Mouse (Mus musculus) MEL (cell line): ENCODE data around the gene Filip1l. TPM values are rescaled to one million over a fixed set of nuclear protein-coding genes. Genes with fewer than 3 reads are reported as not detected.

ENCODE experiments used
- DNase-seq: peaks from one replicate; pipeline ENCODE4 v3.0.0; 2011; ENCODE audit warnings: low read depth, low spot score
- H3K27ac ChIP-seq: 2 replicates; pipeline ENCODE4 v1.5.1; 2012; ENCODE audit warnings: low read depth, mild to moderate bottlenecking, control low read depth, low read length, moderate library complexity; ENCODE audit not compliant: control insufficient read depth
- H3K27me3 ChIP-seq, 2 experiments: fragments of 150-350 bp in 1 of 2; sonication (generic) in 1 of 2; 2 replicates each; pipeline ENCODE4 v1.6.1; 2012; ENCODE audit warnings: low read length in 2 of 2, mild to moderate bottlenecking in 2 of 2, improper control_type of control experiment in 1 of 2, moderate library complexity in 1 of 2; ENCODE audit not compliant: insufficient read depth in 2 of 2, control insufficient read depth in 1 of 2
- H3K36me3 ChIP-seq, 2 experiments: 2 replicates each; pipeline ENCODE4 v1.6.1; 2012 to 2014; ENCODE audit warnings: low read length in 2 of 2, improper control_type of control experiment in 1 of 2, inconsistent platforms in 1 of 2, mild to moderate bottlenecking in 1 of 2; ENCODE audit not compliant: insufficient read depth in 2 of 2, control insufficient read depth in 1 of 2
- H3K4me1 ChIP-seq, 2 experiments: fragments of 150-350 bp in 1 of 2; sonication (generic) in 1 of 2; 2 replicates each; pipeline ENCODE4 v1.6.1; 2012; ENCODE audit warnings: low read length in 2 of 2, improper control_type of control experiment in 1 of 2, mild to moderate bottlenecking in 1 of 2; ENCODE audit not compliant: insufficient read depth in 2 of 2, control insufficient read depth in 1 of 2
- H3K4me3 ChIP-seq, 2 experiments: fragments of 150-350 bp in 1 of 2; sonication (generic) in 1 of 2; 2 replicates each; pipeline ENCODE4 v1.5.1; 2012; ENCODE audit warnings: low read depth in 2 of 2, low read length in 2 of 2, mild to moderate bottlenecking in 2 of 2, moderate library complexity in 2 of 2, control low read depth in 1 of 2, improper control_type of control experiment in 1 of 2; ENCODE audit not compliant: control insufficient read depth in 1 of 2, insufficient read depth in 1 of 2
- H3K79me2 ChIP-seq: 2 replicates; pipeline ENCODE4 v1.6.1; 2012; ENCODE audit warnings: mild to moderate bottlenecking, low read length, moderate library complexity; ENCODE audit not compliant: control insufficient read depth, poor library complexity, insufficient read depth
- H3K9ac ChIP-seq: 2 replicates; pipeline ENCODE4 v1.6.1; 2012; ENCODE audit warnings: low read depth, mild to moderate bottlenecking, control low read depth, low read length, moderate library complexity; ENCODE audit not compliant: control insufficient read depth, poor library complexity, severe bottlenecking
- H3K9me3 ChIP-seq: fragments of 150-350 bp; sonication (generic); replicated peaks from 2 replicates; pipeline ENCODE4 v1.6.1; 2012; ENCODE audit warnings: mild to moderate bottlenecking, low read length, improper control_type of control experiment, moderate library complexity; ENCODE audit not compliant: insufficient read depth
- CTCF ChIP-seq, 3 experiments: IDR thresholded peaks in 2 of 3; conservative IDR thresholded peaks in 1 of 3; 2 replicates each; pipeline ENCODE4 v1.5.1; 2011 to 2012; ENCODE audit warnings: low read length in 3 of 3, low read depth in 2 of 3, mild to moderate bottlenecking in 2 of 3, improper control_type of control experiment in 1 of 3, inconsistent platforms in 1 of 3, mixed read lengths in 1 of 3, moderate library complexity in 1 of 3; ENCODE audit not compliant: control insufficient read depth in 1 of 3, insufficient read depth in 1 of 3, poor library complexity in 1 of 3, severe bottlenecking in 1 of 3
- RAD21 ChIP-seq: IDR thresholded peaks from 2 replicates; pipeline ENCODE4 v1.6.1; 2011; ENCODE audit warnings: mild to moderate bottlenecking, low read depth, low read length, improper control_type of control experiment
- SMC3 ChIP-seq: IDR thresholded peaks from 2 replicates; pipeline ENCODE4 v1.6.1; 2011; ENCODE audit warnings: low read depth, low read length, improper control_type of control experiment
- ZNF384 ChIP-seq: IDR thresholded peaks from 2 replicates; pipeline ENCODE4 v1.6.1; 2012; ENCODE audit warnings: low read depth, mild to moderate bottlenecking, inconsistent platforms, low read length, improper control_type of control experiment
- polyA plus RNA-seq, 2 experiments: library from polyadenylated mRNA; stranded (reverse) in 1 of 2; unstranded in 1 of 2; fragments of >175 nt in 1 of 2; fragments of >200 nt in 1 of 2; gene quantifications; 2 replicates each; pipeline versions ENCODE4 v1.2.1 to v1.2.4; 2012; ENCODE audit warnings: low replicate concordance in 2 of 2, low read depth in 1 of 2; ENCODE audit not compliant: insufficient read length in 2 of 2, insufficient read depth in 1 of 2, missing spikeins in 1 of 2
- total RNA-seq: library from RNA; depleted of rRNA; stranded (reverse); fragments of 300-350 nt; gene quantifications from 2 replicates; pipeline ENCODE4 v1.2.3, GENCODE M21; 2012; rRNA removed

Filip1l gene
- total and polyA plus RNA-seq, 3 experiments, result 0.27 to 1.8 TPM; not detected in 1

- peaks cover 0 to 4% of the 10 kb centered on the region in 2 experiments; a peak in 2 of 4 replicates for H3K36me3 ChIP-seq
- peaks cover 2 to 4% of the 10 kb centered on the region in 2 experiments; a peak in 3 of 4 replicates for H3K27me3 ChIP-seq
- no peak overlapping the region for H3K4me3 ChIP-seq
- H3K79me2 ChIP-seq, result no peaks in the 10 kb centered on the region
- H3K9ac ChIP-seq, result no peak overlapping the region
- DNase-seq, result peak; percentile 77
- H3K9me3 ChIP-seq, result no peaks in the 10 kb centered on the region
- peaks cover 3 to 4% of the 10 kb centered on the region in 2 experiments for H3K4me1 ChIP-seq
- TF ChIP-seq SMC3 (peak; percentile 43; the same call in 1 of the 2 replicates), ZNF384 (no peak), CTCF (IDR thresholded peaks at IDR 0.05 in 2 of 3, conservative IDR thresholded peaks at IDR 0.05 in 1 of 3; ENCODE audit: control insufficient read depth in 1 of 3, insufficient read depth in 1 of 3, low read depth in 2 of 3, low read length in 3 of 3, poor library complexity in 1 of 3, severe bottlenecking in 1 of 3) (peak; percentile 75 to 78 (median 77)), RAD21 (peak; percentile 53)
- H3K27ac ChIP-seq, result no peak overlapping the region
These were observed 258.9 kb downstream of the Filip1l start for GRCm38 (mm10) chr16:57611768-57612167.

Other genes with a start within 250 kb of the Filip1l start
- gene Tomm70a, start 231.4 kb upstream of the Filip1l start, total RNA-seq, result 123 and 124 TPM in 2 replicates
- gene Tomm70a, start 231.4 kb upstream of the Filip1l start, polyA plus RNA-seq, result 100 to 1,000 TPM in 1 of 2 experiments, 10 to 100 TPM in 1; 97.4 to 162 TPM
- 32.2 and 33.6 TPM in 2 replicates for gene Nit2, start 185.8 kb upstream of the Filip1l start, total RNA-seq
- 10 to 100 TPM in 1 of 2 experiments, not detected in 1; 38.9 TPM for gene Nit2, start 185.8 kb upstream of the Filip1l start, polyA plus RNA-seq
- gene Tbc1d23, start 121.6 kb upstream of the Filip1l start, total RNA-seq, result 15.7 and 16.9 TPM in 2 replicates
- gene Tbc1d23, start 121.6 kb upstream of the Filip1l start, polyA plus RNA-seq, result 10 to 100 TPM in 1 of 2 experiments, not detected in 1; 18.1 TPM
- gene Tmem30c, start 60.2 kb upstream of the Filip1l start, total RNA-seq, result 0.03 and 0.04 TPM in 2 replicates
- gene Tmem30c, start 60.2 kb upstream of the Filip1l start, polyA plus RNA-seq, result under 1 TPM in 1 of 2 experiments, not detected in 1; 0.38 TPM